Mouse (Mus musculus) C2C12 (cell line): ENCODE data around the gene Trmt10a.

Experiments
- CEBPB ChIP-seq: IDR thresholded peaks from one replicate; pipeline ENCODE4 v1.6.1; 2011; ENCODE audit warnings: low read depth, mild to moderate bottlenecking, control low read depth, moderate library complexity
- CTCF ChIP-seq: IDR thresholded peaks from one replicate; pipeline ENCODE4 v1.5.1; 2011; ENCODE audit not compliant: control insufficient read depth, insufficient read depth, insufficient read length
- FOSL1 ChIP-seq: IDR thresholded peaks from one replicate; pipeline ENCODE4 v1.8.0; 2011; ENCODE audit warnings: mild to moderate bottlenecking, low read length; ENCODE audit not compliant: poor library complexity, insufficient read depth, severe bottlenecking
- MAX ChIP-seq: IDR thresholded peaks from one replicate; pipeline ENCODE4 v1.6.1; 2011; ENCODE audit warnings: mild to moderate bottlenecking, control low read depth
- MYOD1 ChIP-seq: IDR thresholded peaks from one replicate; pipeline ENCODE4 v1.6.1; 2011; ENCODE audit warnings: low read depth; ENCODE audit not compliant: control insufficient read depth, insufficient read length
- MYOG ChIP-seq: IDR thresholded peaks from one replicate; pipeline ENCODE4 v1.6.1; 2011; ENCODE audit not compliant: control insufficient read depth, insufficient read length; ENCODE audit errors: extremely low read depth
- USF1 ChIP-seq: IDR thresholded peaks from one replicate; pipeline ENCODE4 v1.6.1; 2011; ENCODE audit warnings: low read depth, mild to moderate bottlenecking, control low read depth, moderate library complexity

- TF ChIP-seq CTCF (no peak), MYOD1 (no peak), USF1 (no peak), MAX (no peak), MYOG (no peak), FOSL1 (no peak), CEBPB (no peak)
These were observed 40.1 kb downstream of the Trmt10a start for GRCm38 (mm10) chr3:138183371-138183770.
